Mouse (Mus musculus) thymus, postnatal 4 days (tissue): ENCODE data around the gene Caly.

Experiments
- DNase-seq: peaks from one replicate; pipeline ENCODE4 v3.0.0; 2021

Caly gene

DNA sequence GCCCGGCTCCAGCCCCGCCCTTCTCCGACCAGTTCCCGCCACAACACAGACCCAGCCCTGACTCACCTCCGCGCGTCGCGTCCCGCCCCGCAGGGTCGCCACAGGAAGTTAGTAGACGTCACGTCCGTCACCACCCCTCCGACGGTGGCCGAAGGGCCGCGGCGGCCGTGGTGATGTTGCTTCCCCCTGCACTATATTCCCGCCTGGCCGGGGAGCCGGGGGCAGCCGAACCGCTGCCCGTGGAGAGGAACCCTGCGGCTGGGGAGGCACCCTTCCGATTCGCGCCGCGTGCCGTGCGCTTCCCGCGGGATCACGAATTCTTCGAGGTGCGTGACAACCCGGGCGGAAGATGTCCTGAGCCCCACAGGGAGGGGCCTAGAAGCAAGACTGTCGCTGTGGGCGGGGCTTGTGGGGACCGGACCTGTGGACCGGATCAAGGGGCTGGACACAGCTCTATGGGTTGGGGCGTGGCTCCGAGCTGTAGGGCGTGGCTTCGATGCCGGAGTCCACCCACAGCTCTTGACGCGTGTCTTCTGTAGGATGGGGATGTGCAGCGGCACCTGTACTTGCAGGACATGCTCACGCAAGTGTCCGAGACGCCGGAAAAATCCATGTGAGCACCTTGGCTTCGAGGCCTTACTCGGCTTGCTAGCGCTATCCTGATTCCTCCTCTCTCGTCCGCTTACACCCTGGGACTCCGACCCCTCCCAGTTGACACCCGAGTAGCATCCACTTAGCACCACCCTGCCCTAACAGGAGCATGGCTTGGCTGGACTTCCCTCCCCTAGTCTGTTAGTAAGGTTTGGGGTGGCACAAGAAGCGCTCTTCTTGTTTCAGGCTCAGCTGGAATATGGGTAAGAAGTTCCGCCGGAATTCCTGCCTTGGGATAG, 45.8 kb downstream of the Caly start, which contains the start of the genes Zfp511 and Tubgcp2:
Gene Zfp511 (plus strand): TSS at position 111 of the 890 bp plus-strand sequence.
Gene Tubgcp2 (minus strand): TSS at position 389 of the 890 bp plus-strand sequence.
- peak; percentile 87 for DNase-seq

DNA sequence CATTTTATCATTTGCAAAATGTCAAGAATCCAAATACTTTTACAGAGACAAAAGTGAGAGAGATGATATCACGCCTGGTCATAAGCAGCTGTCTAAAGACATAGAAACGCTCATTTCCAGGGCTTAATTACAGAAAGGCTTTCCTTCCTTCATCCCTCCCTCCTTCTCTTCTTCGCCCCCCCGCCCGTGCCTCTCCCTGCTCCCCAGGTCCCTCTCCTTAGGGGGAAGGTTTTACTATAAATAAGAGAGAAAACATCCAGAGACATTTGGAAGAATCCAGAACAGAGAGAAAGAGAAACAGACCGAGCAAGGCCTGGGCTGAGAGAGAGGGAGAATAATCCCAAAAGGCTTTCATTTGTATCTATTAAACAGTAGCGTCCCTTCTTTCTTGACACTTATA, 46.9 kb downstream of the Caly start:
- DNase-seq, result no peak

DNA sequence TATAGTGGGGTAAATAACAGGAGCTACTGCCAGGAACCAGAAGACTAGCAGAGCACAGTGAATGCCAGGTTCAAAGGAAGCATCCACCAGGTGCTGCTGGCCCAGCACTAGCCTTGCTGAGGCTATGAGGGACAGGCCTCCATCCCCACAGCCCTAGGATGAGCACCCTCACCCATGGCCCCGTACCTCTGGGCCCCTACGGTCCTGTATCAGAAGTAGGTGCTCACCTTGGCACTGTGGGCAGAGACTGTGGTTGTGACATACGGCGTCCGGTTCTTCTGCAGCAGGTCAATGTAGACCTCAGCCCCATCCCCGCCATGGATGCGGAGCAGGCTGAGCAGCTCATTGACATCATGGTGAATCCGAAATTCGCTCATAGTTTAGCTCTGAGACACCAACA, 49.0 kb downstream of the Caly start:
- no peak for DNase-seq

DNA sequence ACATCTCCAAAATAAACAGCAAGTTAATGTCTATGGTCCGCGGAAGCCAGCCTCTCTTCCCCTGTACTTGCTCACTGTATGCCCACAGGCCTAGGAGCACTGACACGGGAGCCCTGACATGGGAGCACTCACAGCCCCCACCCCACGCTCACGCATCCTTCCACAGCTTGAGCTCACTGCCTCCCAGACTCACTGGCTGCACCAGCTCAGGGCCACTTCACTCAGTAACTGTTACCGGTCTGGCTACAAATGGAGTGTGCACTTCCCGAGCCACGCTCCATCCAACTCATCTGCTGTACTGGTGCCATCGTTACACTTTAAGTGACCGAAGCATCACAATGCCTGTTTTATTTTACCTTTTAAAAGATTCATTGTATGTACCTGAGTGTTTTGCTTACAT, 50.0 kb downstream of the Caly start:
- no peak for DNase-seq

DNA sequence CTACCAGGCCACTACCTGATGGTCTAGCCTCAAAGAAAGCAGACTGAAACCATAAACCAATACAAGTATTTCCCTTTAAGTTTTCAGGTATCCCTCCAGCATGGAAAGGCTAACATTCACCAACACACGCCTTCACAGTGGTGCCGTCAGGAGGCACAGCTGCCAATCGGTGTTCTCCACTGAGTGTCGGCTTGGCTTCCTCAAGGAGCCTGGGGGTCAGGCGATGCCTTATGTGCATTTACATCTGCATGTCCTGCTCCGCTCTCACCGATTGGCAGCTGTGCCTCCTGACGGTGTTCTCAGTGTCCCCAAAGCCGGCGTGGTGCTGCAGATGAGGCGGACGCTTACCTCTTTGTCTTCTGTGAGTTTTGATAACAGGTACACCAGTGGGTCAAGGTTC, 50.6 kb downstream of the Caly start:
- no peak for DNase-seq
